Mouse (Mus musculus) heart, adult 2 months (tissue): ENCODE data around the gene Pcdh19. TPM values are rescaled to one million over a fixed set of nuclear protein-coding genes. Genes with fewer than 3 reads are reported as not detected.
"Not testable (repeated sequence)": the region's sequence is repeated elsewhere in the genome, so short reads cannot be mapped to it uniquely, and the experiment has no call there.

Experiments
- DNase-seq, 2 experiments: peaks; one replicate each; pipeline ENCODE4 v3.0.0; 2021
- H3K27ac ChIP-seq: fragments of 200-600 bp; 2 replicates; pipeline ENCODE4 v1.8.1; 2022
- H3K27me3 ChIP-seq: fragments of 200-500 bp; 2 replicates; pipeline ENCODE4 v1.6.1; 2012; ENCODE audit warnings: mild to moderate bottlenecking, low read length, inconsistent platforms, mixed read lengths; ENCODE audit not compliant: control insufficient read depth, insufficient read depth
- H3K36me3 ChIP-seq: fragments of 200-500 bp; 2 replicates; pipeline ENCODE4 v1.6.1; 2012; ENCODE audit warnings: low read length, inconsistent platforms; ENCODE audit not compliant: control insufficient read depth, insufficient read depth
- H3K4me1 ChIP-seq: fragments of 200-500 bp; 2 replicates; pipeline ENCODE4 v1.6.1; 2011; ENCODE audit warnings: low read length; ENCODE audit not compliant: control insufficient read depth, insufficient read depth
- H3K4me3 ChIP-seq: fragments of 200-600 bp; 2 replicates; pipeline ENCODE4 v1.8.1; 2022
- H3K79me2 ChIP-seq: fragments of 200-500 bp; replicated peaks from 2 replicates; pipeline ENCODE4 v1.6.1; 2012; ENCODE audit warnings: mild to moderate bottlenecking, inconsistent platforms, low read length, moderate library complexity, mixed read lengths; ENCODE audit not compliant: control insufficient read depth, insufficient read depth
- H3K9ac ChIP-seq: fragments of 200-500 bp; 2 replicates; pipeline ENCODE4 v1.6.1; 2012; ENCODE audit warnings: low read depth, mild to moderate bottlenecking, control low read depth, inconsistent platforms, low read length, mixed read lengths
- CTCF ChIP-seq: fragments of 200-600 bp; IDR thresholded peaks from 2 replicates; pipeline ENCODE4 v1.8.1; 2022; ENCODE audit warnings: antibody characterized with exemption, mild to moderate bottlenecking, moderate library complexity
- EP300 ChIP-seq: fragments of 200-500 bp; IDR thresholded peaks from 2 replicates; pipeline ENCODE4 v1.6.1; 2011; ENCODE audit warnings: low read depth, low read length, control low read depth; ENCODE audit not compliant: insufficient read depth
- POLR2A ChIP-seq: fragments of 200-500 bp; IDR thresholded peaks from 2 replicates; pipeline ENCODE4 v1.6.1; 2011; ENCODE audit warnings: mild to moderate bottlenecking, low read depth, low read length, control low read depth; ENCODE audit not compliant: insufficient read depth
- WGBS: fragments of 180-500 bp; shearing (Covaris S2); methylation state at CpG from one replicate; pipeline ENCODE4 v1.1.7; 2018; 5-methylcytosine and 5-hydroxymethylcytosine counted together
- intact Hi-C: fragments of 180-260 bp; cut with DNase I; formaldehyde crosslinking; loops from one replicate; pipeline ENCODE4 v1.15.1; 2025
- long read RNA-seq: library from polyadenylated mRNA; stranded (forward); transcript quantifications from one replicate; pipeline ENCODE4 v2.0.0, GENCODE M21; 2021
- polyA plus RNA-seq: library from polyadenylated mRNA; depleted of rRNA; stranded (reverse); fragments of >200 nt; gene quantifications from 2 replicates; pipeline ENCODE4 v1.2.3, GENCODE M21; 2012; rRNA removed
- total RNA-seq, 2 experiments: library from RNA; stranded (reverse); gene quantifications; 2 replicates each; pipeline ENCODE4 v1.2.3; 2021

Pcdh19 gene
- total RNA-seq (1 to 10 TPM; 7.9 to 8.5 TPM), polyA plus RNA-seq (1.9 and 3.1 TPM in 2 replicates)
- long read RNA-seq, full-length matches to known transcripts, result 2 of 6 reads
- long read RNA-seq, partial matches to known transcripts, result 1 of 6 reads
- long read RNA-seq, other reads (novel, unspliced or antisense), result 3 of 6 reads

- DNase-seq, result peak; percentile 85 to 87
- Histone ChIP-seq H3K4me3 (peak within 1 kb of the TSS; percentile 61), H3K27ac (peak within 1 kb of the TSS; percentile 76), H3K9ac (peak within 1 kb of the TSS; percentile 90), H3K79me2 (no peaks in the 10 kb centered on the region; the same call in 1 of the 2 replicates), H3K4me1 (peaks cover 9% of the 10 kb centered on the region), H3K27me3 (peaks cover 2% of the 10 kb centered on the region; the same call in 1 of the 2 replicates), H3K36me3 (no peaks in the 10 kb centered on the region)
- no peak for TF ChIP-seq CTCF
- TF ChIP-seq POLR2A, result peak; percentile 89
- 0 out of 2 replicates have a peak, but pooled peaks have one; percentile 29 for TF ChIP-seq EP300
- intact Hi-C loops, result no loop called here
- WGBS, result 27% methylated on average over 25 of the region's 26 CpGs
Measured at GRCm38 (mm10) chrX:133688840-133689239, at the start of gene Pcdh19. Gene Pcdh19, minus strand, starts transcription at chrX:133688987.

- WGBS, result 86% methylated on average over 2 of the region's 2 CpGs
- H3K27me3 ChIP-seq, result no peaks in the 10 kb centered on the region
- H3K9ac ChIP-seq, result no peak overlapping the region
- no peak for DNase-seq
- H3K4me1 ChIP-seq, result no peaks in the 10 kb centered on the region
- no peak overlapping the region for H3K27ac ChIP-seq
- no peak overlapping the region for H3K4me3 ChIP-seq
- no peaks in the 10 kb centered on the region for H3K79me2 ChIP-seq
- H3K36me3 ChIP-seq, result no peaks in the 10 kb centered on the region
- TF ChIP-seq POLR2A (no peak), CTCF (no peak), EP300 (no peak)
- intact Hi-C loops, result no loop called here
Measured at GRCm38 (mm10) chrX:133735871-133736270, 47.1 kb upstream of the Pcdh19 start.

GRCm38 (mm10) chrX:133734984-133735383, 46.2 kb upstream of the Pcdh19 start:
- peak; percentile 34 to 50 for DNase-seq
- no peaks in the 10 kb centered on the region for H3K36me3 ChIP-seq
- WGBS, result 55% methylated on average over 6 of the region's 6 CpGs
- no peaks in the 10 kb centered on the region for H3K27me3 ChIP-seq
- H3K27ac ChIP-seq, result no peak overlapping the region
- H3K4me3 ChIP-seq, result no peak overlapping the region
- TF ChIP-seq EP300 (no peak), CTCF (peak; percentile 85), POLR2A (no peak)
- intact Hi-C loops, result no loop called here
- H3K79me2 ChIP-seq, result no peaks in the 10 kb centered on the region
- H3K9ac ChIP-seq, result no peak overlapping the region
- H3K4me1 ChIP-seq, result no peaks in the 10 kb centered on the region

GRCm38 (mm10) chrX:133721517-133721916, 32.7 kb upstream of the Pcdh19 start:
- no peaks in the 10 kb centered on the region for H3K4me1 ChIP-seq
- no peak for TF ChIP-seq CTCF
- no peak for TF ChIP-seq POLR2A
- TF ChIP-seq EP300, result no peak
- DNase-seq, result no peak
- 71% methylated on average over 3 of the region's 3 CpGs for WGBS
- H3K36me3 ChIP-seq, result no peaks in the 10 kb centered on the region
- H3K9ac ChIP-seq, result no peak overlapping the region
- no peaks in the 10 kb centered on the region for H3K79me2 ChIP-seq
- H3K4me3 ChIP-seq, result no peak overlapping the region
- intact Hi-C loops, result no loop called here
- no peak overlapping the region for H3K27ac ChIP-seq
- H3K27me3 ChIP-seq, result no peaks in the 10 kb centered on the region

- Histone ChIP-seq H3K79me2 (no peaks in the 10 kb centered on the region), H3K27me3 (no peaks in the 10 kb centered on the region), H3K9ac (no peak overlapping the region), H3K4me1 (no peaks in the 10 kb centered on the region), H3K27ac (no peak overlapping the region), H3K4me3 (no peak overlapping the region), H3K36me3 (no peaks in the 10 kb centered on the region)
- TF ChIP-seq EP300, result no peak
- no peak for TF ChIP-seq POLR2A
- no peak for TF ChIP-seq CTCF
- intact Hi-C loops, result no loop called here
- DNase-seq, result no peak
- 55% methylated on average over 2 of the region's 2 CpGs for WGBS
Measured at GRCm38 (mm10) chrX:133710621-133711020, 21.8 kb upstream of the Pcdh19 start.

GRCm38 (mm10) chrX:133702902-133703301, 14.1 kb upstream of the Pcdh19 start:
- Histone ChIP-seq H3K4me1 (no peaks in the 10 kb centered on the region), H3K36me3 (no peaks in the 10 kb centered on the region), H3K79me2 (no peaks in the 10 kb centered on the region), H3K9ac (no peak overlapping the region), H3K27ac (no peak overlapping the region), H3K27me3 (no peaks in the 10 kb centered on the region), H3K4me3 (no peak overlapping the region)
- TF ChIP-seq CTCF, result no peak
- TF ChIP-seq EP300, result no peak
- no peak for TF ChIP-seq POLR2A
- intact Hi-C loops, result no loop called here
- 67% methylated on average over 1 of the region's 1 CpGs for WGBS
- DNase-seq, result no peak

- not testable (repeated sequence) for H3K4me1 ChIP-seq, DNase-seq, H3K79me2 ChIP-seq
Measured at GRCm38 (mm10) chrX:133697871-133698270, 9.1 kb upstream of the Pcdh19 start.

More at GRCm38 (mm10) chrX:133697871-133698270, 9.1 kb upstream of the Pcdh19 start:
- H3K4me3 ChIP-seq, H3K9ac ChIP-seq, H3K27ac ChIP-seq, H3K27me3 ChIP-seq, H3K36me3 ChIP-seq: not testable (repeated sequence)
- WGBS, result 87% methylated on average over 3 of the region's 4 CpGs
- intact Hi-C loops, result loop anchor here (10.0 kb wide), 1 partner anchor 357 kb away; the partner anchor contains the start of gene Cstf2
